11 mouse cellular contexts compared by ENCODE assay signal in genomic region chr4:152832757-152833363, GRCm38 (mm10).
DNase-seq lines count a peak whose midpoint lies in the region; ATAC-seq lines count a peak whose summit lies in the region.
"Had no signal": no experiment of that assay in that cellular context is flagged by ENCODE, and none has a peak within 500 bp of the region (broad histone marks: within the 10 kb centered on the region; RNA-seq: fewer than 3 reads in every experiment).

No protein-coding gene starts in this region.

- no peak overlapping the region for H3K4me2 ChIP-seq in hindbrain, embryonic 14.5 days (replicated peaks)
- no peak overlapping the region for H3K4me2 ChIP-seq in midbrain, embryonic 15.5 days
- H3K4me2 ChIP-seq: heart, embryonic 15.5 days had no signal

- peak; percentile 84 for ATAC-seq in frontal cortex, adult (ENCODE audit: low TSS enrichment)
- ATAC-seq in hindbrain, embryonic 14.5 days (ENCODE audit: low FRiP score), result no peak
- ATAC-seq in midbrain, embryonic 15.5 days (replicated peaks), result peak; percentile 65
- no peak for ATAC-seq in erythroid progenitor cell, adult 5-6 weeks (replicated peaks; ENCODE audit: low FRiP score, poor library complexity, severe bottlenecking)

- no peak overlapping the region for H3K4me3 ChIP-seq in hindbrain, embryonic 14.5 days (replicated peaks; ENCODE audit: low read length)
- H3K4me3 ChIP-seq in midbrain, embryonic 15.5 days, result no peak overlapping the region
- H3K4me3 ChIP-seq: heart, embryonic 15.5 days had no signal

- DNase-seq in frontal cortex, postnatal 25 days (ENCODE audit: low spot score in 2 of 2), result no peak
- DNase-seq in brain, adult 2 months (ENCODE audit: low read depth, low spot score), result peak; percentile 62
- DNase-seq in hindbrain, embryonic 14.5 days (ENCODE audit: low spot score), result no peak
- no peak for DNase-seq in heart, adult 11 months
- DNase-seq in thymus, postnatal 25 days, result no peak
- DNase-seq: kidney, postnatal 4 days; thymus, adult 18-20 months had no signal

- peak overlapping the region; percentile 60 for H3K27ac ChIP-seq in hindbrain, embryonic 14.5 days
- peak overlapping the region; percentile 71 for H3K27ac ChIP-seq in midbrain, embryonic 15.5 days
- H3K27ac ChIP-seq: heart, embryonic 15.5 days had no signal

- peaks cover 31% of the 10 kb centered on the region for H3K4me1 ChIP-seq in hindbrain, embryonic 14.5 days (replicated peaks; ENCODE audit: control insufficient read depth, insufficient read depth, low read length)
- peaks cover 35% of the 10 kb centered on the region for H3K4me1 ChIP-seq in midbrain, embryonic 15.5 days
- H3K4me1 ChIP-seq: heart, embryonic 15.5 days had no signal

- 0 out of 2 replicates have a peak, but pooled peaks cover 4% of the 10 kb centered on the region for H3K9me3 ChIP-seq in hindbrain, embryonic 14.5 days (ENCODE audit: control insufficient read depth, low read length)
- H3K9me3 ChIP-seq in midbrain, embryonic 15.5 days, result no peaks in the 10 kb centered on the region

- H3K36me3 ChIP-seq in hindbrain, embryonic 14.5 days (replicated peaks; ENCODE audit: control insufficient read depth, insufficient read depth), result no peaks in the 10 kb centered on the region
- no peaks in the 10 kb centered on the region for H3K36me3 ChIP-seq in midbrain, embryonic 15.5 days (replicated peaks)
- H3K36me3 ChIP-seq: heart, embryonic 15.5 days had no signal

- WGBS in hindbrain, embryonic 14.5 days, result 54% methylated on average over 10 of the region's 10 CpGs
- WGBS in midbrain, embryonic 15.5 days, result 57% methylated on average over 10 of the region's 10 CpGs

- H3K9ac ChIP-seq in hindbrain, embryonic 14.5 days, result no peak overlapping the region
- no peak overlapping the region for H3K9ac ChIP-seq in midbrain, embryonic 15.5 days
- H3K9ac ChIP-seq: heart, embryonic 15.5 days had no signal

- H3K27me3 ChIP-seq in hindbrain, embryonic 14.5 days (ENCODE audit: control insufficient read depth, insufficient read depth, low read length), result no peaks in the 10 kb centered on the region
- no peaks in the 10 kb centered on the region for H3K27me3 ChIP-seq in midbrain, embryonic 15.5 days (replicated peaks)
- H3K27me3 ChIP-seq: heart, embryonic 15.5 days had no signal

Comparison
In these comparisons a context has a peak if more than half of its experiments do, and no peak if none do; other contexts are left out.
1. ATAC-seq: peak in frontal cortex, adult (single experiment) and midbrain, embryonic 15.5 days (single experiment); none in hindbrain, embryonic 14.5 days (single experiment) and erythroid progenitor cell, adult 5-6 weeks (single experiment).